Mouse (Mus musculus) liver, adult 2 months (tissue): ENCODE results near the gene Suclg1. TPM values are rescaled to one million over a fixed set of nuclear protein-coding genes. Genes with fewer than 3 reads are reported as not detected.

ENCODE experiments used
- DNase-seq: peaks from one replicate; pipeline ENCODE4 v3.0.0-alpha.2; 2011; ENCODE audit warnings: low read depth, low spot score; ENCODE audit errors: extremely low read depth
- H3K27ac ChIP-seq: fragments of 200-500 bp; replicated peaks from 2 replicates; pipeline ENCODE4 v1.5.1; 2012; ENCODE audit warnings: low read depth, mild to moderate bottlenecking, control low read depth, inconsistent platforms, low read length; ENCODE audit not compliant: insufficient read depth
- H3K27me3 ChIP-seq: fragments of 200-500 bp; 2 replicates; pipeline ENCODE4 v1.6.1; 2012; ENCODE audit warnings: mild to moderate bottlenecking, moderate library complexity, low read length, inconsistent platforms; ENCODE audit not compliant: control insufficient read depth, insufficient read depth
- H3K36me3 ChIP-seq: fragments of 200-500 bp; 2 replicates; pipeline ENCODE4 v1.6.1; 2012; ENCODE audit warnings: low read length, inconsistent platforms; ENCODE audit not compliant: control insufficient read depth, insufficient read depth
- H3K4me1 ChIP-seq: fragments of 200-500 bp; 2 replicates; pipeline ENCODE4 v1.6.1; 2011; ENCODE audit warnings: low read length; ENCODE audit not compliant: control insufficient read depth, insufficient read depth
- H3K4me3 ChIP-seq: fragments of 200-500 bp; 2 replicates; pipeline ENCODE4 v1.5.1; 2011; ENCODE audit warnings: low read depth, mild to moderate bottlenecking, control low read depth, low read length, moderate library complexity; ENCODE audit not compliant: insufficient read depth
- H3K79me2 ChIP-seq: fragments of 200-500 bp; 2 replicates; pipeline ENCODE4 v1.6.1; 2012; ENCODE audit warnings: inconsistent platforms, mild to moderate bottlenecking, low read length, moderate library complexity; ENCODE audit not compliant: control insufficient read depth, insufficient read depth
- H3K9ac ChIP-seq: fragments of 200-500 bp; 2 replicates; pipeline ENCODE4 v1.6.1; 2012; ENCODE audit warnings: low read depth, mild to moderate bottlenecking, control low read depth, inconsistent platforms, low read length
- CTCF ChIP-seq: fragments of 200-500 bp; IDR thresholded peaks from 2 replicates; pipeline ENCODE4 v1.5.1; 2011; ENCODE audit warnings: low read depth, low read length, control low read depth
- POLR2A ChIP-seq: fragments of 200-500 bp; IDR thresholded peaks from 2 replicates; pipeline ENCODE4 v1.6.1; 2011; ENCODE audit warnings: low read length, control low read depth; ENCODE audit not compliant: insufficient read depth; ENCODE audit errors: extremely low read depth
- WGBS: fragments of 180-500 bp; shearing (Covaris S2); methylation state at CpG from one replicate; pipeline ENCODE4 v1.1.7; 2018; 5-methylcytosine and 5-hydroxymethylcytosine counted together
- polyA plus RNA-seq: library from polyadenylated mRNA; depleted of rRNA; stranded (reverse); fragments of >200 nt; gene quantifications from 2 replicates; pipeline ENCODE4 v1.2.3, GENCODE M21; 2012; rRNA removed
- total RNA-seq: library from RNA; depleted of rRNA; stranded (reverse); fragments of >200 nt; gene quantifications from 2 replicates; pipeline ENCODE4 v1.2.3, GENCODE M21; 2014; rRNA removed

The Suclg1 gene
- total and polyA plus RNA-seq, 2 experiments, result 140 to 186 TPM

DNA sequence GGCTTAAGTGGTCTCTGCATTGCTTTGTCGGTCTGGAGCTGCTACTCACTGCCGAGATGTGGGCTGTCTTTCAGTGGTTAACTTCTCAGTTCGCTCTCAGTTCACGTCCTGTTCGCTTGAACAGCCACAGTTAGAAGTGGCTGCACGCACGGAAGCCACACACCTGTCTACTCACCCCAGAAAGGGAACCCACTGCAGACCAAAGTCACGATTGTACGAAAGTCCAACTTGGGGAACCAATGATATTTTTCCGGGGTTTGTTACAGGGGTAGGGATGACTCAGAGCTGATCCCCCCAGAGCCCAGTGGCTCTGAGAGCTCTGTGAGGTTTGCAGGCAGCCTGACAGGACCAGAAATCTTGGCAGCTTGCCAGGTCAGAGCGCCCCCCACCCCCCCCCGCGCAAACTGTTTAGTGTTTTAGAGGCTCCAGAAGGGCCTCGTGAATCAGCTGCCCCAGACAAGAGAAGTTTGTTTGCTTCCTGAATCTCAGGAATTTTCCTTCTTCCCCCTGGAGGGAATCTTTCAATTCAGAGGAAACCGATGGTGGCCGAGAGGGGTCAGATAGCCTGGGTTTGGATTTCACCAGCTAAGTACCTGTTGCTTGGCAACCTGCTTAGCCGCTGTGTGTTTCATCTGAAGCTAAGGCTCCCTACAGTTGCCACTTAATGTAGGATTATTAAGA is 66.9 kb downstream of the Suclg1 start:
- Histone ChIP-seq H3K79me2 (no peaks in the 10 kb centered on the region), H3K4me1 (no peaks in the 10 kb centered on the region; the same call in 1 of the 2 replicates), H3K4me3 (no peak overlapping the region), H3K9ac (no peak overlapping the region), H3K27me3 (no peaks in the 10 kb centered on the region), H3K36me3 (no peaks in the 10 kb centered on the region), H3K27ac (no peak overlapping the region)
- peak; percentile 19 for DNase-seq
- TF ChIP-seq CTCF, result no peak
- 4% methylated on average over 17 of the region's 17 CpGs for WGBS

DNA sequence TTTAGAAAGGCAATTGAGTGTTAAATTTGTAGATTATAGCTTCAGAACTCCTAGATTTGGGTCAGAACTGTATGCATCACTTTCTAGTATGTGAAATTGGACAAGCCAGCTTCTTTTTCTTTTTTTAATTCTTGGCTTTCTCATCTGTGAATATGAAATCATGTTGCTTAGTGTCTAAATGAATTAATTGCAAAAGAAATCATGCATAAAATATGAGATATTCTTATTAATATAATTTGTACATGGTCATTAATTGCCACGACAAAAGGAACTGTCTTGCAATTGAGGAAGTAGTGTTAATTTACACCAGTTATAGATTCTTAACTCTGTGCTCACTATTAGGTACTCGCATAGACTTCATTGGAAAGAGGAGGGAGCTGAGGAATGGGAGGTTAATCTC is 74.1 kb downstream of the Suclg1 start:
- Histone ChIP-seq H3K4me3 (no peak overlapping the region), H3K36me3 (no peaks in the 10 kb centered on the region), H3K27ac (no peak overlapping the region), H3K79me2 (no peaks in the 10 kb centered on the region), H3K9ac (no peak overlapping the region), H3K4me1 (no peaks in the 10 kb centered on the region), H3K27me3 (no peaks in the 10 kb centered on the region)
- WGBS, result 77% methylated on average over 2 of the region's 2 CpGs
- DNase-seq, result no peak
- TF ChIP-seq POLR2A, result no peak
- TF ChIP-seq CTCF, result no peak

Other genes starting within 250 kb of the Suclg1 start
- gene Dnah6, start 26.7 kb upstream of the Suclg1 start, total RNA-seq, result not detected in 2 replicates
- not detected in 2 replicates for gene Dnah6, start 26.7 kb upstream of the Suclg1 start, polyA plus RNA-seq
- not detected in 2 replicates for gene 4931417E11Rik, start 221.3 kb downstream of the Suclg1 start, total RNA-seq
- not detected in 2 replicates for gene 4931417E11Rik, start 221.3 kb downstream of the Suclg1 start, polyA plus RNA-seq